Mouse (Mus musculus): ENCODE results near the gene Shisa2.
"Not testable (repeated sequence)": the region's sequence is repeated elsewhere in the genome, so short reads cannot be mapped to it uniquely, and the experiment has no call there.

Gene Shisa2

GRCm38 (mm10) chr14:59625158-59625805 lies at the start of gene Shisa2:
TSS of gene Shisa2 (plus strand) at chr14:59625308.
- DNase-seq (ENCODE audit: low spot score in 2 of 2), result peak; percentile 67 to 82

DNA sequence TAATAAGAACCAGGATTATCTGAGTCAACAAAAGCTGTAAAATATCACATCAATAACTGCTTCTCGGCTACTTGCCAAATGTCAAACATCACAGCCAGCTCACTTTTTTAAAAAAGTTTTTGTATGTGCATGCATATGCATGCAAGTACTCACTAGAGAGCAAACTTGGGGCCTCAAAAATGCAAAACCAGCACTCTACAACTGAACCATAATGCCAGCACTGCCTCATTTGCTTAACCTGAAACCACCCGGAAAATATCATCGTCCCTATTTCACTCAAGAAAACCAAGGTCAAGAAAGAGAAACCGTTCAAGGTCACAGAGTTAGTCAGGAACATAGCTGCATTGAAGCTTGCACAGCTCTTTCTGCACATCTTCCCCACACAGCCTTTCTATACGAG lies 48.7 kb upstream of the Shisa2 start:
- DNase-seq (ENCODE audit: low spot score in 2 of 2), result peak in 1 of 2 experiments; percentile 5

- DNase-seq (ENCODE audit: low spot score in 2 of 2), result no peak
Measured at GRCm38 (mm10) chr14:59590614-59591013, 34.5 kb upstream of the Shisa2 start.

- DNase-seq (ENCODE audit: low spot score in 2 of 2), result no peak
Measured at GRCm38 (mm10) chr14:59591901-59592300, 33.2 kb upstream of the Shisa2 start.

- no peak for DNase-seq (ENCODE audit: low spot score in 2 of 2)
Measured at GRCm38 (mm10) chr14:59592593-59592992, 32.5 kb upstream of the Shisa2 start.

- no peak for DNase-seq (ENCODE audit: low spot score in 2 of 2)
Measured at GRCm38 (mm10) chr14:59594988-59595387, 30.1 kb upstream of the Shisa2 start.

DNA sequence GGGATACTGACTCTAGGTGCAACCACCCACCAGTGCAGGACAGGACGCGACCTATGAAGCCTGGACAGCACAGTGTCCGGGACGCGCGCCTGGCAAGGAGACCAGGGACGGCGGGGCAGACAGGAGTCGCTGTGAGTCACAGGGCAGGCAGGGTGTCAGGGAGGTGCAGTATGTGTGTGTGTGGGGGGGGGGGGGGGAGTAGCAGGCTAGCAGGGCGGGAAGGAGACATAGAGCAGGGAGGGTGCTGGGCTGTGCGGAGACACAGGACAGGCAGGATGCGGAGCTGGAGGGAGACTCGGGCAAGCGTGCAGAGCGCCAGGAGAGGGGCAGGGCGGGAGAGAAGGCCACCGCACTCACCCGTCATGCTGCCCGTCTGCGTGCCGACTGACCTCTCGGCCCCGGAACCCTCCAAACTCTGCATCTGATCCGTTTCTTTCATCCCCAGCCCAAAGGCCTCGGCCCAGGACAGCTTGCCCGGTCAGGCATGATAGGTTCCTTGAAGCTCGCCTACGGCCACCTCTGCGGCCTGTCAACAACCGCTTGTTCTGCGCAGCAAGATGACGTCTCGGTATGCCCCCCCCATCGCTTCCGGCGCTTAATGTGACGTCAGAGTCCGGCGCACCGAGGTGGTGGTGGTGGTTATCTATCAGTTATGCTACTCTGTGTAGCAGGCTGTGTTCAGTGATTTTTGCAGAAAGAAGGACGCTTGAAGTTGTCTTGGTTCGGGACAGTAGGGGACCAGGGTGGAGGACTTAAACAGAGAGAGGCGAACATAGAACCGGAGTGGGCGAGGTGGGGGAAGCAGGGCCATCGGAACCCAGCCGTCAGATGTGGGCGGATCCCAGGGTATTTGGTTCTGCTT lies 27.5 kb upstream of the Shisa2 start, which contains the start of gene Cdadc1:
TSS of gene Cdadc1 (minus strand) at position 562 of the 862 bp plus-strand sequence.
- DNase-seq (ENCODE audit: low spot score in 2 of 2), result peak; percentile 96 to 97

DNA sequence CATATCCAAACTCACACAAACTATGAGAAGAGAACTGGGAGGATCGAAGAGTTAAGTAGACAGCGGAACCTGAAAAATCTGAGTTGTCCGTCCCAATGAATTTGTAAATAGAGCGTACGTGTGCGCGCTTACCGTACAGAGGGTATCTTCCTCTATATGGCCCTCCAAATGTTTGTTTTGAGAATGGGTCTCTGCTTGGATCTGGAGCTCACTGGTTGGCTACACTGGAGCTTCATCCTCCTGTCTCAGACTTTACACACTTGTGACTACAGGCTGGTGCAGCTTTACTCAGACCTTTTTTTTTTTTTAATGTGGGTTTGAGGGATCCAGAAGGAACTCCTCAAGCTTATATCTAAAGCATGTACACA lies 26.9 kb upstream of the Shisa2 start:
- no peak for DNase-seq (ENCODE audit: low spot score in 2 of 2)

GRCm38 (mm10) chr14:59604002-59604645 lies 21.0 kb upstream of the Shisa2 start:
- DNase-seq (ENCODE audit: low spot score in 2 of 2), result peak in 1 of 2 experiments; percentile 27

GRCm38 (mm10) chr14:59605671-59606353 lies 19.3 kb upstream of the Shisa2 start:
- peak in 1 of 2 experiments; percentile 73 for DNase-seq (ENCODE audit: low spot score in 2 of 2)

DNA sequence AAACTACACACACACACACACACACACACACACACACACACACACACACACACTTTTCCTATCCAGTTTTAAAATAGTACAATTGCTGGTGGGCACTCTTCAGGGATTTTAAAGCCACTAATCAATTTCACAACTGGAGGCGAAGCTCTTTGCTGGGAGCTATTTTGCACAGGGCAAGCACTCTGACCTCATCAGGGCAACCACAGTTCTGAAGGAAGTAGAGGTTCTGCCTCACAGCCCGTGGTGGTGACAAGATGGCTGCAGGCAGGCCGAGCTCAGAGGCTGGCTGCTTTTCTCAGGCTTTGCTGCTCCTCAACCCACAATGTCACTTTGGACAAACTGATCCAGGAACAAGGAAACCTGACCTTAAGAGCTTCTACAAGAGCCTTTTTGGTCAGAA lies 18.1 kb upstream of the Shisa2 start:
- no peak for DNase-seq (ENCODE audit: low spot score in 2 of 2)

DNA sequence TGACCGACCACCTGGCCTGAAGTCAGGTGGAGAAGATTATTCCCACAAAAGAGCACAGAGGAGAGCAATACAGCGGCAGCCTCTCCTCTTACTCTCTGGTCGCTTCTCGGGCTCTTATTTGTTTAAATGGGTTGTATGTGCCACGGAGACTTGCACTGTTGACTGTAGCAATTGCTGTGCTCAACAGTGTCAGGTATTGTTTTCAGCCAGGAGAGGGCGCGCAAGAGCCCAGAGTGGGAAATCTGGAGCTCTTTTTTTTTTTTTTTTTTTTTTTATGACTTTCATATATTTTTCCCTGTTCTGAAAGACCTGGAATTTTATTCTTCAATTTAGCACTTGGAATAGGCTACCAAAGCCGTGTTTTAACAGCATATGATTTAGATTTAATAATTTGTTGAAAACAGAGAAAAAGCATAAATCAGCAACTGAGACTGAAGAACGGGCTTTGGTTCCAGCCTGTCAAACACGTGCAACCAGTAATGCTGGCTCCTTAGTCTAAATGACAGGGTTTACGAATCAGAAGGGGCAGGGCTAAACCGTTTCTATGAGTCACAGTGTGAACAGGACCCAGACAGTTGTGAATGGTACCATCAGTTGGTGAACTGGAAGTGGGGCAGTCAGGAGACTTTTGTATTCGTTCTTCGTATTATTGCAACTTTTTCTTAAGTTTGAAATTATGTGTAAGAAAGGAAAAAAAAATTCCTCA lies 12.0 kb upstream of the Shisa2 start:
- peak; percentile 70 to 83 for DNase-seq (ENCODE audit: low spot score in 2 of 2)

DNA sequence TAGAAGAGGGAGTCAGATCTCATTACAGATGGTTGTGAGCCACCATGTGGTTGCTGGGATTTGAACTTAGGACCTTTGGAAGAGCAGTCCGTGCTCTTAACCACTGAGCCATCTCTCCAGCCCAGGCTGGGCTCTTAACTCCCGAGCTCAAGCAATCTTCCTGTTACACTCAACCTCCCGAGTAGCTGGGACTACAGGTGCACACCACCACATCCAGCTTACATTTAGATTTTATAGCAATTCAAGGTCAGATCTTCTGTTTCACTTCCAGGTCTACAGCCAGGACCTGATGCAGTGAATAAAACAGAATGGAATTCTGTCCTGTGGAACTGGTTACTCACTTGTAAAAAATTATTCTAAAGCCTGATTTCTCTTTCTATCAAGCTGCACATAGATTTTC lies 11.0 kb upstream of the Shisa2 start:
- DNase-seq (ENCODE audit: low spot score in 2 of 2), result not testable (repeated sequence)

DNA sequence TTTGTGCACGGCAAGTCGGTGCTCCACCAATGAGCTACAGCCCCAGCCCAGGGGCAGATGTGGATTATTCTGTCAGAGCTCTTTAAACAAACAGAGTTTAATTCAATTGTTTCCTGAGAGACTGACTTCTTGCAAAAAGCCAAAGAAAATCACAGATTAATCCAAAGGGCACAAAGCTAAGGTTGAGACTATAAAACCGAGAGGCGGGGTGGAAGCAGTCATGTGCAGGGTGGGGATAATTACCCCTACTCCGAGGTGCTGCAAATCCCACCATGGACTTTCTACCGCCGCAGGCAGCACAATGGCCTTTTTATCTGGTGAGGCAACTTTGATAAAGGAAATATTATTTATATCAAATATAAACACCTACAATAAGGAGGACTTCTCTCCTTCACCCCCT lies 8.3 kb upstream of the Shisa2 start:
- DNase-seq (ENCODE audit: low spot score in 2 of 2), result no peak

DNA sequence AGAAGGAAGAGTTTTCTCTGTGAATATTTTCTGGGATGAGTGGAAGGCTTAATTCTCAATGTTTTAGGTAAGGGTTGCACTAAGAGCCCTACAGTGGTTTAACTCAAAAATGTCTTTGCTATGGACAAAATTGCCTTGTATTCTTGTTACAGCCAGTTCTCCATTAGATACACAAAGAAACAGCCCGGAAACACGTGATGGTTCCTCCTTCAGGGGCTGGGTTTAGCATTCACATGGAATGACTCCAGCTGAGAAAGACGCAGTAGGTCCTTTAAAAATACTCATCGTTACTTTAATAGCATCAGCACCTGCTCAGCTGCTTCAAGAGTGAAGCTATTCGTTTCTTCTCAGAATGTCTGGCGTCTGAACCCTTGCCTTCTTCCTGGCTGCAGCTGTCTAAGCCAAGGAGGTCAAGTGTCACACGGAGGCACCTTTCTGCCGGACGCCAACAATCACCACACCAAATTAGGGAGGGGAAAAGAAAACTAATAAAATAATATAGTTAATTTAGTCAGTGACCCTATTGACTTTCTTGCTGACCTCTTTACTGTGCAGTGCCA lies 702 bp upstream of the Shisa2 start:
- DNase-seq (ENCODE audit: low spot score in 2 of 2), result no peak

- DNase-seq (ENCODE audit: low spot score in 2 of 2), result peak; percentile 48 to 49
Measured at GRCm38 (mm10) chr14:59625806-59626364, 777 bp downstream of the Shisa2 start.

GRCm38 (mm10) chr14:59626711-59627110 lies 1.6 kb downstream of the Shisa2 start:
- DNase-seq (ENCODE audit: low spot score in 2 of 2), result peak in 1 of 2 experiments; percentile 40

DNA sequence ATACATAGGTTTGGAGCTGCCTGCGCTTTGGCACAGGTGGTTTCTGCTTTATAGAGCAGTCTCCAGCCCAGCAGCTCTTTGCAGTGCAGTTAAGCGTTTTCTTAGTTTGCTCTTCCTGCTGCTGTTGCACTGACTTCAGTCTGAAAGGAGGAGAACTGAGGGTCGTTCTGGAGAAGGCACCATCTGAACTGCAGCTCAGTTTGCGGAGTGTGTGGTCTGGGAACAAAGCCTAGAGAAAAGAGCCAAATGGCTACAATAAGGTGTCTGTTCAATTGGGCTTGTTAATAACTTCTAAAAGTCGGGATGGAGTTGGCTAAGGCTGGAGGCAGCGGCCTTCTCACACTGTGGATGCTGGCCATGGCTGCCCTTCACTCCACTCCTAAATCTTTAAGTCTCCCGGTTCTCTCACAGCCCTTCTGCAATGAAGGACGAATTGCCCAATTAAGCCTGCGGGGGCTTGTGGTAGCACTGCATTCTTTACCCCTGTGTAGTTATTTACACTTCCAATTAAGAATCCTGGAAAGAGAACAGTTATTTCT lies 2.1 kb downstream of the Shisa2 start:
- DNase-seq (ENCODE audit: low spot score in 2 of 2), result peak in 1 of 2 experiments; percentile 29

GRCm38 (mm10) chr14:59627823-59628222 lies 2.7 kb downstream of the Shisa2 start:
- peak; percentile 74 to 79 for DNase-seq (ENCODE audit: low spot score in 2 of 2)

DNA sequence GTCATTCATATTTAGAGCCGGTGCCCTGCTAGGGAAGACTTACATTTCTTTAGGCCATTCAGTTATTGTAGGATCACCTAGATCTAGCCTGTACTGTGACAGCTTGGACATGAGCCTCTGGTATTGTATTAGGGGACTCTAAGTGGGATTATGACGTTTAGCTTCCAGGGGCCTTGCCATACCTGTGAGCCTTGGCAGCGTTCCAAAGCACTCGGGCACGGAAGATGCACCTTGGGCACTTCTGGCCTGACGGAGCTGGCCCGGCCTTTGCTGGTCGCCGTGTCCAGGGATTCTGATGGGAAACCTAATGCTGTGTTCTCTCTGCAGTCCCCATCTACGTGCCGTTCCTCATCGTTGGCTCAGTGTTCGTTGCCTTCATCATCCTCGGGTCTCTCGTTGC lies 4.2 kb downstream of the Shisa2 start:
- DNase-seq (ENCODE audit: low spot score in 2 of 2), result no peak
